Mouse (Mus musculus) left cerebral cortex, postnatal 10 days (tissue): ENCODE data around the gene Snx9. TPM values are rescaled to one million over a fixed set of nuclear protein-coding genes. Genes with fewer than 3 reads are reported as not detected.

Experiments
- DNase-seq, 2 experiments: peaks; one replicate each; pipeline ENCODE4 v3.0.0; 2021 to 2022; ENCODE audit warnings: low spot score in 2 of 2, mixed read lengths in 1 of 2; ENCODE audit errors: extremely low spot score in 1 of 2
- intact Hi-C: fragments of 180-260 bp; cut with DNase I; formaldehyde crosslinking; loops from one replicate; pipeline ENCODE4 v1.15.1; 2025
- total RNA-seq, 2 experiments: library from RNA; stranded (reverse); gene quantifications; 2 replicates each; pipeline ENCODE4 v1.2.3; 2021

The Snx9 gene
- total RNA-seq, 2 experiments from 2014 or later = 10.0 to 10.9 TPM

DNA sequence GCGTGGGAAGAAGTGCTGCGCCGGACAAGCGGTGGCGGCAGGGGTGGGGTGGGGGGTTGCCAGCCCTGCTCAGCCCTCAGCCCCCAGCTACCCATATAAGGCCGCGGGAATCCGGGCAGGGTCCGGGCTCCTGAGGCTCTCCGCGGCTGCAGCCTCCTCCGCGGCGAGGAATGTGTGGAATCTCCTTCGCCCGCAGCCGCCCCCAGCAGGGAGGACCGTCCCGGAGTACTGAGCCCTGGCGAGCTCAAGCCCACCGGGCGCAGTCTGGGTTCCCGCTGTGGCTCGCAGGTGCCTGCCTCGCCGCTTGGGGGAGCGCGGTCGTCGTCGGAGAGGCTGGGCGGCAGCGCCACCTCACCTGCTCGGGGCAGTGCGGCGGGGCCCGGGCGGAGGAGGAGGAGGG is 99.7 kb downstream of the Snx9 start:
- DNase-seq = peak; percentile 39 to 87
- intact Hi-C loops = loop anchor here (2.0 to 5.0 kb wide), 2 partner anchors 37 to 80 kb away; no protein-coding TSS in a partner anchor

DNA sequence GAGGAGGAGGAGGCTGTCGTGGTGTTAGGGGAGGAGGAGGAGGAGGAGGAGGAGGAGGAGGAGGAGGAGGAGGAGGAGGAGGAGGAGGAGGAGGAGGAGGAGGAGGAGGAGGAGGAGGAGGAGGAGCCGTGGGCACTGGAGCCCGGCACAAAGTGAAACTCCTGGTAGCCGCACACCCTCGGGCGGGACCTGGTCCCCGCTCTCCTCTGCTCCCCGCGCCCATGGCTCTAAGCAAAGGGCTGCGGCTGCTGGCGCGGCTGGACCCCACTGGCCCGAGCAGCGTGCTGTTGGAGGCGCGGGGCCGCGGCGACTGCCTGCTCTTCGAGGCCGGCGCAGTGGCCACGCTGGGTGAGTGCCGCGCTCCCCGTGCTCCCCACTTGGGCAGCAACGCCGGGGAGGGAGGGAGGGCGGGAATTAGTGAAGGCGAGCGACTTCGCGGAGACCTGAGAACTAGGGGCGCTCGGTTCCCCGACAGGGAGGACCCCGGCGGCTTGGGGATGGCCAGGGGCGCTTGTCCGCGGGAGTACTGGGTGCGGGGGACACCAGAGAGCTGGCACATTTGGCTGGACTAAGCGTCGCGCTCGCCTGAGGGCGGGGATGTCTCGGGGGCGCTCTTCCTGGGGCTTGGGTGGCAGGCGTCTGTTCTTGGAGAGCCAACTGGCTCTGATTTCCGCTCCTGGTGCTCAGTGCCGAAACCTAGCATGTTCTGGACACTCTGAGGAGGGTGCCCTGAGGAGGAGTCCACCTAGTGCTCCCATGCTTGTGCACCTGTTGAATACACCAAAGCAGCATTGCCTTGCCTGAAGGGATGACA is 100.3 kb downstream of the Snx9 start, which contains the start of gene Synj2:
TSS of gene Synj2 (plus strand) at position 51 of the 814 bp plus-strand sequence.
- peak in 1 of 2 experiments; percentile 67 for DNase-seq
- intact Hi-C loops = loop anchor here (2.0 to 5.0 kb wide), 2 partner anchors 36 to 79 kb away; no protein-coding TSS in a partner anchor

DNA sequence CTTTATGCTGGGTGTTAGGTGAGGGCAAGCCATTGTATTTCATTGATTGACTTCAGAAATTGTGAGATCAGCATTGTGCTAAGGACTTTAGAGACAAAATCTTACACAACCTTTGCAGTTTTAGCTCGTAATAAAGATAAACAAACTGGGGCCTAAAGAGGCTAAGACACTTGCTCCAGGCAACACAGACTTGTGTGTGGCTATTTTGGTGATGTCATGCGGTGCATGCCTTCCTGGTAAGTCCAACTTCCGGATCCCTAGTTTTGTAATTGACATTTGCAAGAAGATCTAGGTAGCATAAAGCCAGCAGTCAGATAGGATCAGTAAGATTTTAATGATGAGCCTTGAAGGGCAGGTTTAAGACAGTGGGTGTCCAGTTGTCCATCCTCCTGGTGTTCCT is 101.0 kb downstream of the Snx9 start:
- DNase-seq = no peak
- intact Hi-C loops = loop anchor here (5.0 kb wide), 1 partner anchor 35 kb away; no protein-coding TSS in a partner anchor

- intact Hi-C loops = loop anchor here (5.0 kb wide), 1 partner anchor 34 kb away; no protein-coding TSS in a partner anchor
- DNase-seq = no peak
These were observed 101.9 kb downstream of the Snx9 start for GRCm38 (mm10) chr17:5943053-5943452.

GRCm38 (mm10) chr17:5947039-5947438 is 105.9 kb downstream of the Snx9 start:
- intact Hi-C loops = no loop called here
- DNase-seq = no peak

- DNase-seq = no peak
These were observed 111.3 kb downstream of the Snx9 start for GRCm38 (mm10) chr17:5952455-5952854.

GRCm38 (mm10) chr17:5956350-5957000 is 115.3 kb downstream of the Snx9 start:
- intact Hi-C loops = no loop called here
- DNase-seq = peak in 1 of 2 experiments; percentile 36

More at GRCm38 (mm10) chr17:5952455-5952854, 111.3 kb downstream of the Snx9 start:
- intact Hi-C loops = no loop called here

DNA sequence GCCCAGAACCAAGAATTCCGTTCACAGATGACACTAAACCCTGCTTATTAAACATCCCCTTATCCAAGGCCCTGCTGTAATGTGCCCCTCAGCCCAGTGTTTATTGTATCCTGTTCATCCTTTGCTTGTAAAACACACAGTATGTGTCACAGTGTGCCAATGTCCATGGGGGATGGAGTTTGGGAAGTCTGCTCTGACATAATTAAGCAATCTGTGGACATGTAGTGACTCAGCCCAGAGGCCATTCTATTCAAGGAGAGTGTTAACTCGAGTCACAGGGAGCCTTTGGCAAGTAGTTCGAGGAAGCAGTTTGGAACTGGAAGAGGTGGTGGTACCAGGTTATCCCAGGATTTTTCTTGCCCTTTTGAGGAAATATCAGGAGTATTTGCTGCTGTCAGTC is 116.0 kb downstream of the Snx9 start:
- no peak for DNase-seq
- intact Hi-C loops = no loop called here

GRCm38 (mm10) chr17:5958229-5958628 is 117.1 kb downstream of the Snx9 start:
- intact Hi-C loops = no loop called here
- DNase-seq = no peak

DNA sequence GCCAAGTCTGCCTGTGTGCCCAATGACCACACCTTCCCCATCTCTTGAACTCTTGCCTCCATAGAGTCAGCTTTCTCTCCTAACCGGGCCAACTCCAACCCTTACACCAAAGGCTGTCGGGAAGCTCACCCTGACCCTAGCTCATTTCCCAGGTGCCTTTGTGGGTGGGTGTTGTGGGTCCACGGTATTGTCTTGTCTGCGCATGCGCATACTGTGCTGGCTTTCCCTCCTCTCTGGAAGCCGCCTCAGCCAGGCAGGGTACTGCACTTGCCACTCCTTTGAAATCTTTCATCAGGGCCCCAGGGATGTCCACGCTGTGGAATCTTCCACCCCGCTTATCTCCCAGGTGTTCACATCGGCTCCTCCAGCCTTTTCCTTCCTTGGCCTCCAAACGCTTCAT is 117.5 kb downstream of the Snx9 start:
- intact Hi-C loops = no loop called here
- no peak for DNase-seq

GRCm38 (mm10) chr17:5959096-5959495 is 118.0 kb downstream of the Snx9 start:
- DNase-seq = no peak
- intact Hi-C loops = no loop called here

- DNase-seq = no peak
- intact Hi-C loops = no loop called here
These were observed 118.7 kb downstream of the Snx9 start for GRCm38 (mm10) chr17:5959802-5960201.

GRCm38 (mm10) chr17:5963766-5964165 is 122.6 kb downstream of the Snx9 start:
- no peak for DNase-seq
- intact Hi-C loops = no loop called here

DNA sequence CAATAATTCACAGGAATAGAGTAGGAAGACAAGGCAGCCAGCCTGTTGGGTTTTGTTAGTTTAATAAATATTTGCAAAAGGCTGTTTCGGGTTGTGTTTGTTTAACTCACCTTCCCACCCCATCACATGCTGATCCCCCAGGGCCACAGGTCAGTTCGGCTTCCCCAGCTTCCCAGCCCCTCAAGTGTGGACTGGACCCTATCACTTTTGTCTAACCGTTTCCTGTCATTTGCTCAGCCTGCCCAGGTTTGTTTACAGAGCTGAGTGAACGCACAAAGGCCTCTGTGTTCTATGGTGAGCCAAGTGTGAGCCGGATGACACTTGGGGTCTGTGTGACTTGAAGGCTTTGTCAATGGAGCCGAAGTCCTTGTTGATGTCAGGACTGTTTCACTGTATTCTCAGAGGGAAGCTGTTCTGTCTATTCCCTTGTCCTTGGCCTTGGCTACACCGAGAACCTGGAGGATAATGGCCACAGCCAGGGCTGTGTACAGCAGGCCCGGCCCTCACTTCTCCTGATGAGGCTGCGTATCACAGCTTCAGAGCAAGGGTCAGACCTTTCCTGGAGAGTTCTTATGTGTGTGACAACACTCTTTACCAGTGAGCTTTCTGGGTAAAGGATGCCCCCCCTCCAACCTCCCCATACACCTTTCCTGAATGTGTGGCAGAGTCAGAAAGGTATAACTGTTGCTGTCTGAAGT is 124.1 kb downstream of the Snx9 start:
- DNase-seq = no peak
- intact Hi-C loops = no loop called here

DNA sequence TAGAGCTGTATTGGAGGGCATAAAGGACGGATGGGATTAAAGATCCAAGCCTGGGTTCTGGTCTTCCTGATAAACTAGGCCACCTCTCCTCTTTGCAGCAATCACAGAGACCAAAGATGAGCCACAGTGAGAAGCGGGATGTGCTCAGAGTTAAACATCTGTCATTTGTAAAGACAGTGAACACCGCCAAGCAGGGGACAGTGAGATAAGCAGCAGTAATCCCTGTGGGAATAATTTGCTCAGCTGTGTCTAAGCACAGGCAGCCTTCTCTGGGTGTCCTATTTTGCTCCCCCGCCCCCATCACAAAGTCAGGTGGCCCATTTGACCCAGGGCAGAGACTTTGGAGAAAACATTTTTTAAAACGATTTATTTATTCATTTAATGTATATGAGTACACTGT is 125.6 kb downstream of the Snx9 start:
- intact Hi-C loops = no loop called here

GRCm38 (mm10) chr17:5968562-5968961 is 127.4 kb downstream of the Snx9 start:
- intact Hi-C loops = no loop called here
- no peak for DNase-seq

More for the DNA sequence above, 125.6 kb downstream of the Snx9 start:
- DNase-seq = no peak

DNA sequence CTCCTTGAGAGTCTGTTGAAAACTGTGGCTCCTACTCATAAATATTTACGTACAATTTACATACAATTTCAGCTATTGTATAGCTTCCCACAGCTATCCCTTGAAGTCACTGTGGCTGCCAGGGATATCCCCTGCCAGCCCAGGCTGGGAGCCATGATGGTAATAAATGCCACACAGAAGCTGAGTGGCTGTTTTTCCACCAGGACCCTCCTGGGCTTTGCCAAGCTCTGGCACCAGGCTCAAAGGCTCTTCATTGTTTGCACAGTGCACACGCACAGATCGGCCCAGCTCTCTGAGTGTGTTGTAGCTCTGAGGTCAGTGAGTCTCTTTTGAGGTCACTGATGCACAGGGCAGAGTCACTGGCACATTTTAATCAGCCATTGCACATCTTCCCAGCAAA is 128.1 kb downstream of the Snx9 start:
- no peak for DNase-seq
- intact Hi-C loops = no loop called here

DNA sequence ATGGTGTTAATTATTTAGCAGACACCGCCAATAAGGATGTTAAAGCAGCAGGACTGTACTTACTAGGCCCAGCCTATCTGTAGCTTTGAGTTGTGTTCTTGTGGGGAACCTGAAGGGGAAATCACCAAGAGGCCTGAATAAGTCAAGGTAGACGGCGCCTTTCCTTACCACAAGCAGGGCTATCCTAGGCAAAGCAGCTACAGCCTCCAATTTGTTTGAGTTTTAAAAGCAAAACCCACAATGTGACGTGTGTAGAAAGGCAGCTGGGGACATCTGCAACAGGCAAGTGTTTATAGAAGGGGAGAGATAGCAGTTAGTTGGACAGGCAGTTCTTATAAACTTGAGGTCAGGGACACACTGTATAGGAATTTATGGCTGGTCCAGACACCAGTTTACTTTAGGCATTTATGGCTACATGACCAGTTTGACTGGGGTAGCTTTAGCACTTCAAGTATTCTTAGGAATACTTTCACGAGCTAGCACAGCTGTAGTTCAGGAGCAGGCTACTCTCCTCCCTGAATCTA is 129.2 kb downstream of the Snx9 start:
- intact Hi-C loops = no loop called here
- no peak for DNase-seq

DNA sequence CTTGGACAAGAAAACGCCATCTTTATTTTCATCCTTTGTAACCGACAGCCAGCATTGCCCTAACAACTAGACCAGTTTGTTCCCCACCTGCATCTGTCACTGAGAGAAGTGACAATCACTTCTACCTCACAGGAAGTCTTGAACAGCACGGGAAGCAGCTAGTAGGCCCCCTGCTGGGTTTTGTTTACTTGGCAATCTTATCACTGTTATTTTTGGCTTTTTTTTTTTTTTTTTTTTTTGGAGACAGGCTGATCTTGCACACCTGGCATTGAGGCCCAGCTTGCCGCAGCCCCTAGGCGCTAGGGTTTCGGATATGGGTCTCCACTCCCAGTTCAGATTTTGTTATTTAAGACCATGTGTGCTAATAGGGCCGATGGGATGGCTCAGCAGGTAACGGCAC is 132.4 kb downstream of the Snx9 start:
- intact Hi-C loops = no loop called here
- no peak for DNase-seq
